Mouse (Mus musculus): ENCODE measurements around the gene Nhej1. TPM values are rescaled to one million over a fixed set of nuclear protein-coding genes. Genes with fewer than 3 reads are reported as not detected.

Nhej1 gene
- polyA plus RNA-seq, 1 experiment, result 4.5 TPM

GRCm38 (mm10) chr1:74941651-74942360, 183.2 kb downstream of the Nhej1 start:
- TF ChIP-seq MYOD1 (IDR thresholded peaks at IDR 0.05; ENCODE audit: control insufficient read depth in 1 of 3, insufficient read length in 2 of 3, low read depth in 2 of 3) (no peak), E2F4 (IDR thresholded peaks at IDR 0.05; ENCODE audit: insufficient read depth) (no peak), USF1 (IDR thresholded peaks at IDR 0.05; ENCODE audit: low read depth) (no peak)
- H3K27me3 ChIP-seq (ENCODE audit: control insufficient read depth, insufficient read depth, insufficient read length), result peaks cover 39% of the 10 kb centered on the region
- no peaks in the 10 kb centered on the region for H3K36me3 ChIP-seq (ENCODE audit: control insufficient read depth, insufficient read depth)
- H3K4me2 ChIP-seq (ENCODE audit: low read depth), result no peak overlapping the region
- H3K79me2 ChIP-seq (ENCODE audit: control insufficient read depth, insufficient read depth), result no peaks in the 10 kb centered on the region
- no peak overlapping the region for H3ac ChIP-seq (ENCODE audit: control insufficient read depth, insufficient read length)
- no peak overlapping the region for H3K4me3 ChIP-seq

GRCm38 (mm10) chr1:74939762-74940161, 185.2 kb downstream of the Nhej1 start:
- Histone ChIP-seq H3K4me3 (no peak overlapping the region), H3K4me2 (ENCODE audit: low read depth) (no peak overlapping the region), H3K27me3 (ENCODE audit: control insufficient read depth, insufficient read depth, insufficient read length) (peaks cover 23% of the 10 kb centered on the region), H3K79me2 (ENCODE audit: control insufficient read depth, insufficient read depth) (no peaks in the 10 kb centered on the region), H3K36me3 (ENCODE audit: control insufficient read depth, insufficient read depth) (no peaks in the 10 kb centered on the region), H3ac (ENCODE audit: control insufficient read depth, insufficient read length) (no peak overlapping the region)
- no peak for TF ChIP-seq MAX (IDR thresholded peaks at IDR 0.05; ENCODE audit: low read depth)
- TF ChIP-seq REST (IDR thresholded peaks at IDR 0.05; ENCODE audit: insufficient read depth, insufficient read length), result peak; percentile 88
- TF ChIP-seq CEBPB (IDR thresholded peaks at IDR 0.05; ENCODE audit: insufficient read depth, poor library complexity, severe bottlenecking), result no peak
- no peak for TF ChIP-seq TCF12 (IDR thresholded peaks at IDR 0.05; ENCODE audit: insufficient read depth, poor library complexity, severe bottlenecking)

- Histone ChIP-seq H3K4me2 (ENCODE audit: low read depth) (no peak overlapping the region), H3K79me2 (ENCODE audit: control insufficient read depth, insufficient read depth) (no peaks in the 10 kb centered on the region), H3ac (ENCODE audit: control insufficient read depth, insufficient read length) (no peak overlapping the region), H3K4me3 (no peak overlapping the region), H3K27me3 (ENCODE audit: control insufficient read depth, insufficient read depth, insufficient read length) (peaks cover 8% of the 10 kb centered on the region), H3K36me3 (ENCODE audit: control insufficient read depth, insufficient read depth) (no peaks in the 10 kb centered on the region)
- no peak for TF ChIP-seq CEBPB (IDR thresholded peaks at IDR 0.05; ENCODE audit: insufficient read depth, poor library complexity, severe bottlenecking)
- TF ChIP-seq E2F4 (IDR thresholded peaks at IDR 0.05; ENCODE audit: insufficient read depth), result no peak
- no peak for TF ChIP-seq SRF (IDR thresholded peaks at IDR 0.05; ENCODE audit: control insufficient read depth, insufficient read length, low read depth)
- no peak for TF ChIP-seq POLR2AphosphoS2 (IDR thresholded peaks at IDR 0.05; ENCODE audit: insufficient read length, low read depth)
- no peak for TF ChIP-seq POLR2A (IDR thresholded peaks at IDR 0.05; ENCODE audit: insufficient read length, low read depth)
- TF ChIP-seq TCF12 (IDR thresholded peaks at IDR 0.05; ENCODE audit: insufficient read depth, poor library complexity, severe bottlenecking), result no peak
- no peak for TF ChIP-seq MYOD1 (IDR thresholded peaks at IDR 0.05; ENCODE audit: control insufficient read depth in 1 of 3, insufficient read length in 2 of 3, low read depth in 2 of 3)
- no peak for TF ChIP-seq TCF3 (IDR thresholded peaks at IDR 0.05; ENCODE audit: insufficient read length, low read depth)
- no peak for TF ChIP-seq REST (IDR thresholded peaks at IDR 0.05; ENCODE audit: insufficient read depth, insufficient read length)
- no peak for TF ChIP-seq MAX (IDR thresholded peaks at IDR 0.05; ENCODE audit: low read depth)
- TF ChIP-seq MYOG (IDR thresholded peaks at IDR 0.05; ENCODE audit: control insufficient read depth in 1 of 3, insufficient read depth in 1 of 3, insufficient read length in 2 of 3, low read depth in 2 of 3), result no peak
- no peak for TF ChIP-seq USF1 (IDR thresholded peaks at IDR 0.05; ENCODE audit: low read depth)
Measured at GRCm38 (mm10) chr1:74936221-74936830, 188.7 kb downstream of the Nhej1 start.

- peaks cover 3% of the 10 kb centered on the region for H3K27me3 ChIP-seq (ENCODE audit: control insufficient read depth, insufficient read depth, insufficient read length)
- H3K79me2 ChIP-seq (ENCODE audit: control insufficient read depth, insufficient read depth), result no peaks in the 10 kb centered on the region
- no peaks in the 10 kb centered on the region for H3K36me3 ChIP-seq (ENCODE audit: control insufficient read depth, insufficient read depth)
- H3ac ChIP-seq (ENCODE audit: control insufficient read depth, insufficient read length), result no peak within 1 kb of the TSS
- H3K4me3 ChIP-seq, result no peak within 1 kb of the TSS
- TF ChIP-seq USF1 (IDR thresholded peaks at IDR 0.05; ENCODE audit: low read depth) (no peak), TCF12 (IDR thresholded peaks at IDR 0.05; ENCODE audit: insufficient read depth, poor library complexity, severe bottlenecking) (no peak), MYOD1 (IDR thresholded peaks at IDR 0.05; ENCODE audit: control insufficient read depth in 1 of 3, insufficient read length in 2 of 3, low read depth in 2 of 3) (no peak)
- H3K4me2 ChIP-seq (ENCODE audit: low read depth), result no peak within 1 kb of the TSS
Measured at GRCm38 (mm10) chr1:74935402-74935801, 189.6 kb downstream of the Nhej1 start, which contains the start of gene Cfap65. TSS of gene Cfap65 (minus strand) at chr1:74935599.

GRCm38 (mm10) chr1:74927621-74928296, 197.2 kb downstream of the Nhej1 start:
- TF ChIP-seq SRF (IDR thresholded peaks at IDR 0.05; ENCODE audit: control insufficient read depth, insufficient read length, low read depth), result no peak
- no peak for TF ChIP-seq CEBPB (IDR thresholded peaks at IDR 0.05; ENCODE audit: insufficient read depth, poor library complexity, severe bottlenecking)
- no peak for TF ChIP-seq TCF3 (IDR thresholded peaks at IDR 0.05; ENCODE audit: insufficient read length, low read depth)
- TF ChIP-seq TCF12 (IDR thresholded peaks at IDR 0.05; ENCODE audit: insufficient read depth, poor library complexity, severe bottlenecking), result no peak
- H3K36me3 ChIP-seq (ENCODE audit: control insufficient read depth, insufficient read depth), result no peaks in the 10 kb centered on the region
- no peak overlapping the region for H3K4me2 ChIP-seq (ENCODE audit: low read depth)
- no peak overlapping the region for H3K4me3 ChIP-seq
- peaks cover 40% of the 10 kb centered on the region for H3K27me3 ChIP-seq (ENCODE audit: control insufficient read depth, insufficient read depth, insufficient read length)
- H3ac ChIP-seq (ENCODE audit: control insufficient read depth, insufficient read length), result no peak overlapping the region
- no peaks in the 10 kb centered on the region for H3K79me2 ChIP-seq (ENCODE audit: control insufficient read depth, insufficient read depth)

All from myocyte (in vitro differentiated cells).